Mouse (Mus musculus) frontal cortex, postnatal 10 days (tissue): Measurements from ENCODE around the gene Wdr66.
"Not testable (repeated sequence)": the region's sequence is repeated elsewhere in the genome, so short reads cannot be mapped to it uniquely, and the experiment has no call there.

Experiments used
- DNase-seq, 2 experiments: peaks; one replicate each; pipeline ENCODE4 v3.0.0; 2022; ENCODE audit warnings: low spot score in 2 of 2, mixed read lengths in 1 of 2

The Wdr66 gene

DNA sequence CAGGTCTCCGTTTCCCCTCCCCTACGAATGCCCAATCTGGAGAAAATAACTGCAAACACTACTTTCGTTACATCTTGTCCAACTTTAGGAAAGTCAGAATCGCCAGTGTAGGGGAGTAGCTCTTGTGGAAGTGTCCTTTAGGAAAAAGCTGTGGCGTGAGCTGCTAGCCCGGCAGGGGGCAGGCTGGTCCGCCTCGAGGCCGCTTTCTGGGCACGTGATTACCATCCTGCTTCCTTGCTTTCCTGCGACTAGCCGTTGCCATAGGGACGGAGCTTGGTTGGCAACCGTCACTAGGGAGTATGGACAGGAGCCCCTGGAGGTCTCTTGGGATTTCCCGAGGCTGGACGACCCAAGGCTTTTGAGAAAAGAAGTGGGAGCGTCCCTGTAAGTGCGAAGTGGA is at the start of gene Wdr66:
Gene Wdr66 (plus strand): TSS at position 269 of the 400 bp plus-strand sequence.
- DNase-seq: peak; percentile 91 to 92

DNA sequence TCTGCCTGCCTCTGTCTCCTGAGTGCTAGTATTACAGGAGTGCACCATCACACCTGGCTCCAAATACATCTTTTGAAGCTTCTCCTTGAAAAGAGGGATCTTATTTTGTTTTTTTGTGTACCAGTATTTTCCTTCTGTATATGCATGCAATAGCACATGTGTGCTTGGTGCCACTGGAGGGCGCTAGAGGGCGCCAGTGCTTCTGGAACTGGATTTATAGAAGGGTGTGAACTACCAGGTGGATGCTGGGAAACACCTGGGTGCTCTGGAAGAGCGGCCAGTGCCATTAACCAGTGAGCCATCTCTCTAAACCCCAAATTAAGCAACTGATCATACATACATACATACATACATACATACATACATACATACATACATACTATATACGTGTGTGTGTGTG is 49.1 kb upstream of the Wdr66 start:
- DNase-seq: not testable (repeated sequence)

DNA sequence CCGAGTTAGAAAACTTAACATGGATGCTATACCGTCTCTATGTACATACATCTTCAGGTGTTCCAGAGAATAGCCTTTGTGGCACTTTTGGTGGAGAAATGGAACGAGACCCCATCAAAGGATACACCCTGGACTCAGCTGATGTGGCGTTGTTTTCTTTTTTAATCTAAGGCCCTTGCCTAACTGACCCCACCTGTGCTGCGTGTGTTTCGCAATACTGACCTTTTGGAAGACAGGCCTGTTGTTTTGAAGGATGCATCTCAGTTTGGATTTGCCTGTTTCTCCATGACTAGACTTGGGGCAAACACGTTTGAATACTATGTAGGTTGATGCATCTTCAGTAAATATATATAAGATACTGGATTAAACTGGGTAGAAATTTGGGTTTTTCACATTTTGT is 48.3 kb upstream of the Wdr66 start:
- DNase-seq: not testable (repeated sequence)

DNA sequence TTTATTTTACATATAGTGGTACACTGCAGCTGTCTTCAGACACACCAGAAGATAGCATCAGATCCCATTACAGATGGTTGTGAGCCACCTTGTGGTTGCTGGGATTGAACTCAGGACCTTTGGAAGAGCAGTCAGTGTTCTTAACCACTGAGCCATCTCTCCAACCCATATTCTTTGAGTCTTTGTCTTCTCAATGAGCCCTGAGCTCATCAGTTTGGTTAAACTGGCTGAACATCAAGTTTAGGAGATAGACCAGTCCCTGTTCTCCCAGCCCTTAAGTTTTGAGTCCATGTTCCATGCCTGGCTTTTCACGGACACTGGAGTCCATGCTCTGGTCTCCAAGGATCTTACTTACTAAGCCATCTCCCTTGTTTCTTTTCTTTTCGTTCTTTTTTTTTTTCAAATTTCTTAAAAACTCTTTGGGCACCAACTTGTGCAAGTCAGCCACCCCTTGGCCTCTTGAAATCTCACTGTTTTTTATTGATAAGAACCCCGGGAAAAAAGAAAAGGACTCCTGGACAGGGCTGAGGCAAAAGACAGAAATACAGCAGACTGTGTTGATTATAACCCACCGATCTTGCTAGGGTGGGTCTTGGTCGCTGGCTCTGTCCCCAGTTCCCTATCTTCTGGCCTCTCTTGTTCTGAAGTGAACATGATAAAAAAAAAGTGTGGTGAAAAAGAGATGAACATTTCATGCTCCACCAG is 29.4 kb upstream of the Wdr66 start:
- DNase-seq: not testable (repeated sequence)

DNA sequence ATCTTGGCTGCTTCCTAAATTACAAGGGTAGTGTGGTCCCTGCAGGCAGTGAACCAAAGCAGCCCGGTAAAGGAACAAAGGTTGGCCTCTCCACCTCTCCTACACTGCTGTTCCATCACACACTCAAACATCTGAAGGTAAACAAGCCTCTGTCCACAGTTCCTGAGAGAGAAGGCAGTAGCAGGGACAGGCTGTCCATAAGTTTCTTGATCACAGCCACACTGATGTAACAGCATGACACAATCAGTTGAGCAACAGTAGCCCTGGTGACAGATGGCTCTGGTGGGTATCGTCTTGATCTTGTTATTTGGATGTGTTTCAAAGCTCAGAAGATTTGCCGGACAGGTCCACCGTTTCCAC is 28.9 kb upstream of the Wdr66 start:
- no peak for DNase-seq

DNA sequence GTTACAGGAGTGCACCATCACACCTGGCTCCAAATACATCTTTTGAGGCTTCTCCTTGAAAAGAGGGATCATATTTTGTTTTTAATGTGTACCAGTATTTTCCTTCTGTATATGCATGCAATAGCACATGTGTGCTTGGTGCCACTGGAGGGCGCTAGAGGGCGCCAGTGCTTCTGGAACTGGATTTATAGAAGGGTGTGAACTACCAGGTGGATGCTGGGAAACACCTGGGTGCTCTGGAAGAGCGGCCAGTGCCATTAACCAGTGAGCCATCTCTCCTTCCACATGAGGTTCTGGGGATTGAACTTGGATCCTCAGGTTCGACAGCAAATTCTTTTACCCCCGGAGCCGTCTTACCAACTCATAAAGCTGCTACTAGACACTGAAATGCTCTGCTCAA is 28.0 kb upstream of the Wdr66 start:
- DNase-seq: not testable (repeated sequence)

DNA sequence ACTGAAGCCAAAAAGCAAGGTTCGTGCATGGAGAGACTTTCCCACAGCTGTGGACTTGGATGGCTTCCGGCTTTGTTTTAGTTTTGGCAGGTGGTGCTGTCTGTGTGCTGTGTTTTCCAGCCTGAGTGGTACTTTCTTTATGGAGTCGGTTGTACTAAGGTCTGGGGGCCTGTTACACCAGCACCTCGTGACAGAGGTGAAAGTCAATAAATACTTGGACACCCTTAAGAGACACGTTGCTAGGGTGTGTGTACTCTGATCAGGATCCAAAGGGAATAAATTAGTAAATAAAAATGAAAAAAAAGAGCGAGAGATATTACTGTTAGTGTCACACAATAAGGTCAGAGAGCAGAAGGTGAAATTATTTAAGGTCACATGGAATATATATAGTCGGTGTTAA is 25.1 kb upstream of the Wdr66 start:
- DNase-seq: no peak

DNA sequence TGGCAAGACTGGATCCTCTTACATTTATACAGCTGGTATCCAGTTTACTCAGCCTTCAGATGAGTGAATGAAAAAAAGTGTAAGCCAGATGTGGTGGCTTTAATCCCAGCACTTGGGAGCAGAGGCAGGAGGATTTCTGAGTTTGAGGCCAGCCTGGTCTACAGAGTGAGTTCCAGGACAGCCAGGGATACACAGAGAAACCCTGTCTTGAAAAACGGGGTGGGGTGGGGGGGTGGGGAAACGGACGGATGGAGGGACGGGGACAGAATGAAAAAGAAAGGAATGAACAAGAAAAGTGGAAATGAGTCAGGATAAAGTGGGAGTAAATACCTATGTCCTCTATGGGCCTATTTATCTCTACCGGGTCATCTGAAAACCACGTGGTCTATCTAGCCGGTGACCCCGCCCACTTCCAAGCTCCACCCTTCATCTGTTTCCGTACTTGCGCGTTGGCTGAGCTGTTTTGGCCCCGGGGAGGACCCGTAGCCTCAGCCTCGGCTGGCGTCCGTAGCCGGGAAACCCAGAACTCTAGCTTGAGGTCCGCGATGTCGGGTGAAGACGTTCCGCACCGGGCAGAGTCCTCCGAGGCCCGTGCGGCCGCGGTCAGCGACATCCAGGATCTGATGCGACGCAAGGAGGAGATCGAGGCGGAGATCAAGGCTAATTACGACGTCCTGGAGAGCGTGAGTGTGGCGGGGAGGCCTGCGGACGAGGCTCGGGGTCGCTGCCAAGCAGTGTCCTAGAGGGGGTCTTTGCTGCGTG is 24.0 kb upstream of the Wdr66 start:
- peak; percentile 95 for DNase-seq

DNA sequence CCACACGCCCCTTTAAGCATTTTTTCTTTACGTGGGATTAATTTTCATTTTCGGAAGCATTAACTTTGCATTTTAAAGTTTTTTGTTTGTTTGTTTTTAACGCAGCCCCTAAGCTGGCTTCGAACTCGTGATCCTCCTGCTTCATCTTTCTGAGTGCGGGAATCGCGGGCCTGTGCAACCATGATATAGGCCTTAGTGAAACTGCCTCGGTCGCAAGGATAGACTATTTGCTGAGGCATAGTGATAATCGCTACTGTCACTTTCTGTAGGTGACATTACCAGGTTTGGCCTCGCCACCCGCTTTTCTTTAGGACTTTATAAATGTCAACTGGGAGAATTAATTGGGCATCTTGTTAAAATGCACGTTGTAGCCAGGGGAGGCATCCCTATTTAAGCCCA is 23.4 kb upstream of the Wdr66 start:
- DNase-seq: no peak

DNA sequence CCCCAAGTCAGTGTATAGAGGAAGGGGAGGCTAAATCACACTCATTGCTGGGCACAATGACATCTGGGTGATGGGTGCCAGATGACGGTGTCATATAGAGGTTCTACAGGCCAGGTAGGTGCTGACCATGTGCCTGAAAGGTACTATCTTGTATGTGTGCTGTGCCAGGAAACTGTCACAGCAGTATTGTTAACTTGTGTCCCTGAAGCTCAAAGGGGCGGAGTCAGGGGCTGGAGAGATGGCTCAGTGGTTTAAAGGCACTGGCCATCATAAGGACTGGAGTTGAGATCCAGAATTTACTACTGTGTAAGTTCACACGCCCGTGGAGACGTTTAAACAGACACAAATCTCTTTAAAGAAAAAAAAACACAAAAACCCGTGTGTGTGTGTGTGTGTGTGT is 22.6 kb upstream of the Wdr66 start:
- DNase-seq: no peak

DNA sequence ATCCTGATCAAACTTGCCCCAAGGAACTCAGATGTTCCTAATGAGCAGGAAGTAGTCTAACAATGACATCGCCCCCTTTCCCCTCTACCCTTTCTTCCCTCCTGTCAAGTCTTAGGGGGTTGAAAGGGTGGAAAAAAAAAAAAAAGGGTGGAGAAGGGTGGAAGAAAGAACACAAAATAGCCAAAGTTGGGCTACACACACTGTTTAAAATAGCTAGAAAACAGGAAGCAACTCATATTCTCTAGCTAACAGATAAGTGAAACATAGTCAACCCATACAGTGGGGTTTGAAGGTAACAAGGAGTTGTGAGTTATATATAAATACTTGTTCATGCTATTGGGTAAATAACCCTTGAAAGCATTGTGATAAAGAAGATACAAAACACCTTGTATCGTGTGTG is 19.7 kb upstream of the Wdr66 start:
- no peak for DNase-seq

DNA sequence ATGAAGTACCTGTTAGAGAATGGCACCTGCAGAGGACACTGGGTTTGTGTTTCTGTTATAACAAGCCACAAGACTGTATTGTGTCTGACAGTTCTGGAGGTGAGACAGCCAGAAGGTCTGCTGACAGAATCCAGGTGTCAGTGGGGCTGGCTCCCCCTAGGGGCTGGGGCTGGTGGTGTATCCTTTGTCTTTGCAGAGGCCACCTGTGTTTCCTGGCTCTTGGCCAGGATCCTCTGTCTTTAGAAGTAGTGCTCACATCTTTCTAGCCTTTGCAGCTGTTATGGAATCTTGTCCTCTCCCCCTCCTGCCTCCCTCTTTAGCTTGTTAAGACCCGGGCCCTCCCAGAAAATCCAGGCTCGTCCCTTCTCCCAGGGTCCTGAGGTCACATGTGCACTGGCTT is 16.2 kb upstream of the Wdr66 start:
- DNase-seq: no peak

DNA sequence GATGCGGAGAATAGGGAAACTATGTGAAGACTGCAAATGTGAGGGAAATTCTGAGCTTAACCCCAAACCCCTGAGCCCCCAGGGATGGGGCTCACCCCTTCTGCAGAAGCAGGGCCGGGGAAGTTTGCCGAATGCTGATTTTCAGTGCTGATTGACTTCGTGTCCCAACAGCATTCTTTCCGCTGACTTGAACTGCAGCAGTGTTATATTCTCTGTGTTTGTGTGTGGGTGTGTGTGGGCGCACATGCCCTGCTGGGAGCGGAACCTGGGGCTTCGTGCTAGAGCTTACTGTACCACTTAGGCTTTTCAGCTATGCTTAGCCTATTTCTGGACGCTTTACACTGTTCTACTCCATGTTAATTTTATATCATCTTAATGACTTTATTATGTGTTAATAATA is 15.5 kb upstream of the Wdr66 start:
- no peak for DNase-seq

DNA sequence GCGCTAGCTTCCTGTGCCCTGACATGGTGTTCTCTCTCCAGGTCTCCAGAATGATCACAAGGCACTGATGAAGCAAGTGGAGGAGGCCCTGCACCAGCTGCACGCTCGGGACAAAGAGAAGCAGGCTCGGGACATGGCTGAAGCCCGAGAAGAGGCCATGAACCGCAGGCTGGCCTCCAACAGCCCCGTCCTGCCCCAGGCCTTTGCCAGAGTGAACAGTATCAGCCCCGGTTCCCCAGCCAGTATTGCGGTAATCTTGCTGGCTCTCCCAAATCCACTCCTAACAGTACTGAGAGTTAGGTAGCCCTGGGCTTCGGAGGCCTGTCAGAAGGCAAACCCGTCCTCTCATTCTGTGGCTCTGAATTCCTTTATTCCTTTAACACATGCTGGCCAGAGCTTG is 12.4 kb upstream of the Wdr66 start:
- DNase-seq: no peak

DNA sequence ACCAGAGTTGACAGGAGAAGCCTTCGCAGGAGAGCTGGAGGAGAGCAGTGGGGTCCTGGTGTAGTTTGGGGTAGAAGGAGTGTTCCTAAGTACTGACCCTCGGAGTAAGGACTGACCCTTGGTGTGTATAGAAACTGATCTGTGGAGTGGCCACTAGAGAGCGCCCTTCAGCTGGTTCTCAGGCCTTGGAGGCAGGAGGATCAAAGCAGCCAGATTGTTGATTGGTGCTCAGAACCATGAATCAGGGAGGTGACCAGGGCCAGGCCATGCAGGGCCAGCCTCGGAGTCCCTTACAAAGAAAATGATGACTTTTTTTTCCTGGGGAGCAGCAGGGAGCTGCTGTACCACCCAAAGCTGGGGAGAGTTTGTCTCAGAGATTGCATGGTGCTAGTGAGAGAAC is 6.4 kb upstream of the Wdr66 start:
- DNase-seq: no peak

DNA sequence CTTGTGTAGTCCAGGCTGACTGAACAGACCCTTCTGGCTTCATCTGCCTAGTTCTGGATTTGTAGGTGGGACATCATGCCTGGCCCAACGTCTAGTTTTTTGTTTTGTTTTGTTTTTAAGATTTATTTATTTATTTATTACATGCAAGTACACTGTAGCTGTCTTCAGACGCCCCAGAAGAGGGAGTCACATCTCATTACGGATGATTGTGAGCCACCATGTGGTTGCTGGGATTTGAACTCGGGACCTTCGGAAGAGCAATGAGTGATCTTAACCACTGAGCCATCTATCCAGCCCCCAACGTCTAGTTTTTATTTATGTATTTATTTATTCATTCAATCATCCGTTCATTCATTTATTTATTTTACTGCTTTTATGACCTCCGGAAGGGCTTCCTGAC is 512 bp upstream of the Wdr66 start:
- DNase-seq: no peak

DNA sequence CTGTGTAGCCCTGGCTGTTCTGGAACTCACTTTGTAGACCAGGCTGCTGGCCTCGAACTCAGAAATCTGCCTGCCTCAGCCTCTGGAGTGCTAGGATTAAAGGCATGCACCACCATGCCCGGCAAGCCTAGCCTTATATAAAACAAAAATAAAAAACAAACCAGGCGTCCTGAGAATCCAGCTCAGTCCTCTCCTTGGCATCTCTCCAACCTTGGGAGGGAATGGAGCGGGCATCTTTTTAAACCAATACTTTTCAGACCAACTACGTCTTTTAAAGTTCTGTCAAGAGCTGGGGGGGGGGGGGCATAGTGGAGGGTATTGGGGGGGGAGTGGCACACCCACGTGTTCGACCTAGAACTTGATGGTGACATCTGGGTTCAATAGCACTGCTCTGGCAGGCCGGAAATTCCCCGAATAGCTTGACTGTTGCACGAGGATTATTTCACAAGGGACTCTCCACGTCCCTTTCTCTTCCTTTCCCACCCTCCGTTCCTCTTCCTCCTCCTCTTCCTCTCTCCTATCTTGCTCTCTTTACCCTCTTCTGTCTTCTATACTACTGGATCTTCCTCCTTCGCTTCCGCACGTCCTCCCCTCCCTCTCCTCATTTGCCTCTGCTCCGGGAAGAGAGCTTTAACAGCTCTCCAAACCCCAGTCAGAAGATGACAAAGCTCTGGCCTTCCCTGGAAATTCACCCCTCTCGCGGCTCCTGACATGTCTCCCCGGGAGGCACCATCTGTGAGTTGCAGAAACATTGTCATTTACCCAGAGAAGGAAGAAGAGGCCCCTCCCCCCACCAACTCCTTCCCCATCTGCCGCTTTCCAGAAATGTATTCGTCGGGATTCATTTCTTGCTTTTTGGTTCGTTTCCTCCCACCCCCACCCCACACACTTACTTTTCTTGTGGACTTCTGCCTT is 5.2 kb downstream of the Wdr66 start:
- DNase-seq: peak; percentile 60 to 79

DNA sequence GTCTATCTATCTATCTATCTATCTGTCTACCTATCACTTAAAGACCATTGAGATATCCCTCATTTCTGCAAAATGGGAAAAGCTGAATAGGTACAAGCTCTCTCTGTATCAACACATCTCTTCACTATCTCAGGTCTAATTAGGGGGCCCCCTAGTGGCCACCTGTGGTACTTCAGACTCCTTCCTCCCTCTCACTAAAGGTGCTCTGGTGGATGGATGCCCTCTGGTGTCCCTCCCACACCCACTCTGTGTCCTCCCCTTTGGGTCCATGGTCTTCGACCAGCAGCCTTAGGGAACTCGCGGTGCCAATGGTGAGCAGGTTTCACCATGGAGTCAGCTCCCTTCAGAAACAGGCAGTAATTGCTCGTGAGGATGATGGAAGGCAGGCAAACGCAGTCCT is 7.1 kb downstream of the Wdr66 start:
- DNase-seq: peak; percentile 34

DNA sequence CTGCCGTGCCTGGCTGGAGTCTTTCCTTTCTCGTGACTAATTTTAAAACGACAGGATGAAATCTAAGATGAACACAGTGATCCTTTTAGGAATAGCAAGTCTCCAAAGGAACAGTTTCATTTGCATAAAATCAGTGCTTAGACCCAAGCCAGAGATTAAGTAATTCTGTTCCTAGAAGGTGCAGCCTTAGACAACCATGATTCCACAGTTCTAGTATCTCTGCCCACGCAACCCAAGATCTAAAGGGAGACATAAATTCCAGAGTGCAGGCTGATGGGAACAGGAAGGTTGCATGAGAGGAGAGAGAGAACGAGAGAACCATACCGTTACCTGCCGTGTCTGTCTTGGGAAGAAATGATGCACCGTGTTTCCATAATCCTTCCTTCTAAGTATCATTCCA is 8.8 kb downstream of the Wdr66 start:
- no peak for DNase-seq

DNA sequence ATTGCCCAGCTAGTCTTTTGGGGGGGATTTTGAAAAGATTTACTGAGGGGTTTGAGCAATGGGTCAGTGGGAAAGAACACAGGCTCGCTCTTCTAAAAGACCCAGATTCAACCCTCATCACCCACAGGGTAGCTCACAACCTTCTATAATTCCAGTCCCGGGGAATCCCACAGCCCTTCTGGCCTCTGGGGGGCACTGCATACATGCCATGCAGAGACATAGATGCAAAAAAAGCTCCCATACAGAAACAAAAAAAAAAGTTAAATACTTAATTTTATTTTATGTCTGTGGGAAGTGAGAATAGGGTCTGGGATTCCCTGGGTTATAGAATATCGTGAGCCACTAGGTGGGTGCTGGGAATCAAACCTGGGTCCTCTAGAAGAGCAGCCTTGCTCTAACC is 15.0 kb downstream of the Wdr66 start:
- no peak for DNase-seq

DNA sequence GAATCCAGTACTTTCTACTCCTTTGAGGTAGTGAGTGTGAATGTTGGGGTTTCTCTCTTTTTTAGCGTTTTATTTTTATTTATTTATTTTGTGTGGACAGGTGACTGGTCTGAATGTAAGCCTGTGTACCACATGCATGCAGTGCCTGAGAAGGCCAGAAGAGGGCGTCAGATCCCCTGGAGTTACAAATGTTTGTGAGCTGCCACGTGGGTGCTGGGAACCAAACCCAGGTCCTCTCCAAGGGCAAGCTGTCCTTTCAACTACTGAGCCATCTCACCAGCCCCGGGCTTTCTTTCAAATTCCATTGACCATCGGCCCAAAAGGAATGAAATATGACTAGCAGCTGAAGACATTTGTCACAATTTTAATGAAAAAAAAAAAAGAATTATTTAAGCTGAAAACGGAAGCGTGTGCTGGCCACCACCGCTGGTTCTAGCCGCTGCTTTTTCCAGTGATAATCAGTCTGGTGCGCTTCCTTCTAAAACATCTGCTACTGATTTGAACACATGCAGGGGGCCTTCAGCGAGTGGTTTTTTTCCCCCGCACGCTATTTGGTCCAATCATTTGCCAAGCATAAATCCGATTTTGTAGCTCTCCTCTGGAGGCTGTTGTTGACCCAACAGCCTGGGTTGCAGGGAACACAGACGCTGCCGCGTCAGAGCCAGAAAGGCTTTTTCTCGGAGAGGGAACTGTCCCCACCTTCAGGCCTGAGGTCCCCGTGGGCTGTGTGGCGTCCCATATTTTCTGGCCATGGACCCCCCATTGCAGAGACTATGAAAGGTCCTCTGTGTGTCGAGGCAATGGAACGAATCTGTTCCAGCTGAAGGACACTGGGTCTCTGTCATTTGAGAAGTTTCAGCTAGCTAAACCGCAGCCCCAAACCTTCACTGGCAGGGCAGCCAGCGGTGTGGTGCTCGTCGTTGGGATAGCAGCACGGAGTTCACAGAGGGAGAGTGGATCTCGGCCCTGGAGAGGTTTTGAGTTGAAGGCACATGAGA is 16.9 kb downstream of the Wdr66 start:
- no peak for DNase-seq
